Mouse (Mus musculus) brain, embryonic 14.5 days (tissue): Measurements from ENCODE around the gene Cep112.

Source experiments
- CTCF ChIP-seq: fragments of 200-500 bp; IDR thresholded peaks from 2 replicates; pipeline ENCODE4 v1.5.1; 2012; ENCODE audit warnings: inconsistent platforms, mild to moderate bottlenecking, moderate library complexity, borderline replicate concordance; ENCODE audit not compliant: insufficient read depth, insufficient read length; ENCODE audit errors: extremely low read depth
- POLR2A ChIP-seq: fragments of 200-500 bp; IDR thresholded peaks from 2 replicates; pipeline ENCODE4 v1.6.1; 2012; ENCODE audit warnings: mild to moderate bottlenecking, inconsistent platforms, borderline replicate concordance; ENCODE audit not compliant: poor library complexity, insufficient read depth, insufficient read length, severe bottlenecking; ENCODE audit errors: extremely low read depth

GRCm38 (mm10) chr11:108586551-108587184, 161.7 kb downstream of the Cep112 start:
- TF ChIP-seq CTCF (no peak), POLR2A (no peak)
